Mouse (Mus musculus): ENCODE results near the gene Parg.

DNA sequence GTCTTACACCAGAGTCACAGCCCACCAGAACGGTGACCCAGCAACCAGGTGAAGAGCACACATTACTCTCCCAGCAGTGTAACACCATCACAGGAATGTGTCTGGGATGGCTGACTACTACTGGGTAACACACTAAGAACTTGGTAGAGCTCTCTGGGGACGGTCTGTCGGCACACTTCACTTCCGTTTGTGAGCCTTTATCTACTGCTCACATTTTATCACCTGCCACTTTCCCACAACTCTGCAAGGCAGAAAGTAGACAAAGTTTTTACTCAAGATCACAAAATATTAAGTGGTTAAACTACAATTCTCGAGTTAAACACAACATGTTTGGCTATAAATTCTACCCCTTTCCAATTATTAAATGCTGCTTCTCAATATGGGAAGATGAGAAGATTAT lies 9.8 kb upstream of the Parg start:
- TF ChIP-seq MYC (IDR thresholded peaks at IDR 0.05; ENCODE audit: low read depth, low read length): no peak
- TF ChIP-seq MAFK (IDR thresholded peaks at IDR 0.05; ENCODE audit: borderline replicate concordance, low read depth, low read length): no peak
- TF ChIP-seq KAT2A (conservative IDR thresholded peaks at IDR 0.05; ENCODE audit: low read depth, low read length): no peak
- no peak for TF ChIP-seq CTCF (IDR thresholded peaks at IDR 0.05 in 2 of 3, conservative IDR thresholded peaks at IDR 0.05 in 1 of 3; ENCODE audit: control insufficient read depth in 1 of 3, insufficient read depth in 1 of 3, low read depth in 2 of 3, low read length in 3 of 3, poor library complexity in 1 of 3, severe bottlenecking in 1 of 3)
- no peak for TF ChIP-seq E2F4 (IDR thresholded peaks at IDR 0.05; ENCODE audit: borderline replicate concordance, low read depth, low read length)

Data from MEL (cell line).